Mouse (Mus musculus) kidney, postnatal 36 days (tissue): ENCODE results near the gene Tmprss3.

Experiments used
- DNase-seq, 2 experiments: peaks; one replicate each; pipeline ENCODE4 v3.0.0; 2021 to 2022; ENCODE audit warnings: mixed read lengths in 2 of 2

Tmprss3 gene

DNA sequence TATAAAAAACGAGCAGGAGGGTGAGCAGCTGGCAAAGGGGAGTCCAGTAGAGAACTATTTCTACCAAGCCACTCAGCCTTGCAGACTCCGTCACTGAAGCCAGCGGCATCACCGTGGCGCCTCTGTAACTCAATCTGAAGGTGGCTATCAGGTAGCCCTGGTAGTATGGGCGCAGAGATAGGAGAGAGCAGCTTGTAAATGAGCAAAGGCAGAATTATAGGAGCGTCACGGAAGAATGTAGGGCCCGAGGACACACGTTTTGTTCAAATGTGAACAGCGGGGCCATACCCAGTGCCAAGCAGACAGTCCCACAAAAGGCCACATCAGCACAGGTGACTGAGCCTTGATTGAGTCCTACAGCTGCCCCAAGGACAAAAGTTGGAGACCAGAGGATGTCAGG is at the start of gene Tmprss3:
Tmprss3 (minus strand) TSS at position 101 of the 400 bp plus-strand sequence.
- no peak for DNase-seq

DNA sequence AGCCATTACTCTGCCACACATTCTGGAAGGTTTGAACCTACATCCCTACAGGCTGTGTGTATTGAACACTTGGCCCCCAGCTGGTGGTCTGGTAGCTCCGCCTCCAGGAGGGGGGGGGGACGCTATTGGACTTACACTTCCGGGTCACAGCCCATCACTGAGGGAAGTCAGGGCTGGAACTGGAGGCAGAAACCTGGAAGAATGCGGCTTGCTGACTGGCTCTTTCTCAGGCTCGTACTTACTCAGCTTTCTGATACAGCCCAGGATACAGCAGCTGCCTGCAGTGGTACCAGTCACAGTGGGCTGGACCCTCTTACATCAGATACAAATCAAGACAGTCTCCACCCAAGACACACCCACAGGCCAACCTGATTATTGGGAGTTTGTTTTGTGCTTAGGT is 48.4 kb upstream of the Tmprss3 start:
- no peak for DNase-seq

DNA sequence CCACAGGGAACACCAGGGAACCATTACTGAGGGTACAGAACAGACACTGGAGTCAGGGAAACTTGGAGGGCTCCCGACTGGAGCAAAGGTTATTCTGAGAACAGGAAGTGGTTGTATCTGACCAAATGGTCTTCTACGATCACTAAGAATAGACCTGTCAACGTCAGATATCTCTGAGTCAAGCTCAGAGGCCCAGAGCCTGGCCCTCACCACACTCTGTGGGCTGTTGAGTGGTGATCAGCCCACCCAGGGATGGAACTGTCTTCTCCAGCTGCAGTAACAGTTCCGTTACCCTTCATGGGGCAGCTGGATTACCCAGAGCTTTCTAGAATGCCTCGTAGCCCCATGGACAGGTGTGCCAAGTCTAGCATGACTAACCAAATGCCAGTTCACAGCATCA is 46.5 kb upstream of the Tmprss3 start:
- no peak for DNase-seq

DNA sequence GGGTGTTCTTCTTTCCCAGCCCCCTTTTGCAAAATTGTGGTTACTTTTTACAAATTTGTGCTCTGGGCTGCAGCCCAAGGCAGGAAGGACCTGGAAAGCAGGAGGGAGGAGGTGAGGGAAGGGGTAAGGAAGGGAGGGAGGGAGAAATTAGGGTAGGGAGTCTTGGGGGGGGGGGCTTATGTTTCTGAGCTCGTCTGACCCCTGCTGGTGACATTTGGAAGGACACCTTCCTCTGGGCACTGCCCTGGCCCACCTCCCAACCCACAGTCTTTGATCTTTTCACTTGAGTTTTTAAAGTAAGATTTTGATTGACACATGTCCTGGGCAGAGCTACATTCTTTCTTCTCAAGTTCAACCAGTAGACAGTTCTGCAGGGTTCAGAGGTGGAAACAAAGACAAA is 44.0 kb upstream of the Tmprss3 start:
- DNase-seq: peak in 1 of 2 experiments; percentile 70

DNA sequence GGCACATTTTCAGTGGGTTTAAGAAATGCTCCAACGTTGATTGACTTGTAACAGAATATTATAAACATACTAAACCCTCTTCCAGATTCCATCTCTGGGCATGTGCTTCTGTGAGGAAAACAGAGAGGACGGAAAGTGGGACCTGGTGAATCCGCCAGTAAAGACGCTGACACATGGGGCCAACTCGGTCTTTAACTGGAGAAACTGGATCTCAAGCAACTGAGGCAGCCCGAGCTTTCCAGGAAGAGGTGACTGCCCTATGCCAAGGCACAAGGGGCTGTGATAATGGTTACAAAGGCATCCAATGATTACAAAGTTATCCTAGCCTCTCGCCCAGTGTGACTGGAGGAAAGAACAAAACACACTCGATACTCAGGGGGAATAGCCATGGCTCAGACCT is 42.4 kb upstream of the Tmprss3 start:
- no peak for DNase-seq

DNA sequence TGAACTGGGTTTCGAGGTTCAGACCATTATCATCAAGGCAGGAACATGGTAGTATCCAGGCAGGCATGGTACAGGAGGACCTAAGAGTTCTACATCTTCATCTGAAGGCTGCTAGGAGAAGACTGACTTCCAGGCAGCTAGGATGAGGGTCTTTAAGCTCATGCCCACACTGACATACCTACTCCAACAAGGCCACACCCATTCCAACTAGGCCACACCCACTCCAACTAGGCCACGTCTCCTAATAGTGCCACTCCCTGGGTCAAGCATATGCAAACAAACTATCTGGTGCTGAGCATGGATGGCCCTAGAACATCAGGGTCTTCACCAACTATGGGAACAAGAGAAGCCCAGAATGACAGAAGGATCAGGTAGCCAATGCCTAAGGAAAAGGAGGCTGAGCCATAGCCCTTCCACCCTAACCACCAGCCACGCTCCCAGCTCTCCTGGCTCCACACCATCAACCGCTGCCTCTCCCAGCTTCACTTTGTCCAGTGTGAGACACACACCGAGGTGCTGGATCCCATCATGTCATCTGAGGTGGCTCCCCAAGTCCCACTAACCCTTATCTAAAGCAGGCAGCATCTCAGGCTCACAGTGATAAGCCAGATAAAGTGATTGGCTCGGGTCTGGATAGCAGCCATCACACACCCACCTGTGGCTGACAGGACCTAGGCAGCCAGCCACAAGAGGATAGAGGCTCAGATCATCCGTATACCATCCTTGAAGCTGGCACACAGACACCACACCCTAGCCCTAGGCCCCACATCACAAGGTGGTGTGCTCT is 39.6 kb upstream of the Tmprss3 start:
- DNase-seq: no peak

DNA sequence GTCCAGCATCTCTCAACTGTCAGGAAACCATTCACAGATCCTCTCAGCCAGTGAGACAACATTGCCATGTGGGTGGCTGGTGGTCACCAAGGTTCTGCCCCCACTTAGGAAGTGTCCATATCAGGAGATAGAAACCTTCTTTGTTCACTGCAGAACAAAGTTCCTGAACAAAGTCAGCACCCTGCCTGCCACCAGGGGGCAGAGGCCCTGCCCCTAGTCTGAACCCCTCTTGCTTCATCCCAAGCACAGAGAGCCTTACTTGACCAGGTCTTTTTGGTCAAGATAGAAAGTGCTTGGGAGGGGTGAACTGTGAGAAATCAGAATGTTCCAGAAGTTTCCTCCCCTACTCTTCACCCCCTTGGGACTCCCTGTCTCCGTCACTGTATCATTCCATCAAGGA is 37.1 kb upstream of the Tmprss3 start:
- no peak for DNase-seq

DNA sequence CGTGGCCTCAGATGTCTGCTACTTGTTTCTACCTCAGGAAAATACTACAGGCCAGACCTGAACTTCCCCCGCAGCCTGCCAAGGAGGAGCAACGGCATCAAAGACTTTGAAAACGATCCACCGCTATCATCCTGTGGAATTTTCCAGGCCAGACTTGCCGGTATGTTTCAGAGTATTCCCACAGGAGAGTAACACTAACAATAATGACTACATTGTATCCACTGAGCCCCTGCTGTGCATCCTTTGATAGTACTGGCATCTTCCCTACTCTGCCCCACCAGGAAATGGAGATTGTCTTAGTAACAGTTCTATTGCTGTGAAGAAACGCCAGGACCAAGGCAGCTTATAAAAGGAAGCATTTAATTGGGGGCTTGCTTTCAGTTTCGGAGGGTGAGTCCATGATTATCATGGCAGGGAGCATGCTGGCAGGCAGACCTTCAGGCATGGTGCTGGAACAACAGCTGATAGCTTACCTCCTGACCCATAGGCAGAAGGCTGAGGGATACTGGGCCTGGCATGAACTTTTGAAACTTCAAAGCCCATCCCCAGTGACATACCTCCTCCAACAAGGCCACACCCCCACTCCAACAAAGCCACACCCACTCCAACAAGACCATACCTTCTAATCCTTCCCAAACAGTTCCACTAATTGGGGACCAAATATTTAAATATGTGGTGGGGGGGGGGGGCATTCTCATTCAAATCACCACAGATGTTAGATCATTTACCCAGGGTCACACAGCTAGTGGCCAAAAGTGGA is 33.7 kb upstream of the Tmprss3 start:
- peak in 1 of 2 experiments; percentile 11 for DNase-seq

DNA sequence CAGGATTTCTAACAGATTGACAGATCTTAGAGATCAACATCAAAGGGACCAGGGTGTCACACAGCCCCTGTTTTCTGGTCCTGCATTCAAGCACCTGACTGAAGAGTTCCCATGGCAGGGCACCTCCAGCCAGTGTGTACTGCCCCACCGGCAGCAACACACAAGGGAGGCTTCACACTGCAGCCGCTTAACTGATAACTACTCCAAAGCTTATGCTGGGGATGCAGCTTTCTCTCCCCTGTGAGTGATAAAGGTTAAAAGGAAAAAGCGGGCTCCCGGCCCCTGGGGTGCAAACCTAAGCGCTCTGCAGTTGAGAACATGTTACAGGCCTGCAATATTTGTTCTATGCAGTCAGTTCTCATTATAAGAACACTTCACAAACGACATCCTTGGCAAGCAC is 33.0 kb upstream of the Tmprss3 start:
- no peak for DNase-seq

DNA sequence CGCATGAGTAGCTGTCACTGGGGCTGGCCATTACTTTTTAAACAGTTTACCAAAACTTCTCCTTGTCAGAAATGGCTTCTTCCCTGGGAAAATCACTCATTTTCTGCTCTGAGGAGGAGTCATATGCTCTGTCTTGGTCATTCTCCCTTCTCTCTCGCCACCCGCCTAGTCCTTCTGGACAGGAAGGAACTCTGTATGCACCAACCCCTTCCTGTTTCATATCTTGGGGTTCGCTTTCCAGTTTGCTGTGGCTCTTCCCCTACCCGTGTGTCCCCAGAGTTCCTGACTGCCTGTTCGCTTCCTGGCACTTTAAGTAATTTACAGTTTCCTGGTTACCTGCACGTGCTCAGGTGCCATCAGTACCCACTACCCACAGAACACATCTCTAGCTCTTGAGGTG is 28.2 kb upstream of the Tmprss3 start:
- no peak for DNase-seq

DNA sequence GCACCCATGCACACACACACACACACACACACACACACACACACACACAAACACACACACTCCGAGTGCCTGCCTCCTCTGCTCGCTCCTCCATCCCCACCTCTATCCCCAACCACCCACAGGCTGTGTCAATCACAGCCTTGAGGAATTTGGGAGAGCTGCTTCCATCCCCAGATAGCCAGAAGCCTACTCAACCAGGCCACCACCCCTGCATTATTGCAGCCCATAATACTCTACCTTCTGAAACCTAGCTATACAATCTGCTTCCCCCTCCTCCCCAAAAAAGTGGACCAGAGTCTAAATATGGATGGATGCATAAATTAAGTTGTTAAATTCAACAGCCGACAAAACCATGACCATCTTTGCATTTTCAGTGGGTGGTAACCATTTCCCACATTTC is 27.6 kb upstream of the Tmprss3 start:
- no peak for DNase-seq

DNA sequence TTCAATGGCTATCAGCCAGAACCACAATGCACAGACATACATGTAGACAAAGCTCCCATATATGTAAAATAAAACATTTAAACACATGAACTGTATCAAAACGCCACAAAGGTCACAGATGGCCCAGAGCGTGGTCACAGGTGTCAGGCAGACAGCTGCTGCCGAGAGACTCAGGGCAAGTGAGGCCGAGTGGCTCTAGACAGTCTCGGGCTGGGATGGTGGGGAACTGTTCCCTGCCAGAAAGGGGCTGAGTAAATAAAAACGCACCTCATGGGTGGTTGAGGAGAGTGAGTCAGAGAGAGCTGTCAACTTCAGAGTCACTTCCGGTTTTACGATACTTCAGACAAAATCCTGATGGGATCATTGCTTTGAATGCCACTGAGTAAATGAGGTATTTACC is 25.8 kb upstream of the Tmprss3 start:
- no peak for DNase-seq

DNA sequence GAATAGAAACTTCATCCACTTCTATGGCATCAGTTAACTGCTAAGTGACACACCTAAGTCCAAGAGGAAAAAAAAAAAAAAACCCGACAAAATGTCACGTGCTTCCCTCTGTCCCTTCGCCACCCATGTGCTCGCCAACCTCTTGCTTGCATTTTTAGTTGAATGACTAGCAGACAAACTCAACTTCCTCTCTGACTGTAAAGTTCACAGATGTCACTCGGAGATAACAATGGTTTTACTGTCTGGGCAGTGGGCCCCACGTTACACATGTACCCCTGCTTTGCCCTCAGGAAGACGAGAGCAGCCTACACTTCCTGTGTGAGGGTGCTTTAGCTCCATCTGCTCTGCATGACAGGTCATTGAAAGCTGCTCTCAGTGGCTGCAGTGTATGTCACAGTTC is 25.1 kb upstream of the Tmprss3 start:
- DNase-seq: peak in 1 of 2 experiments; percentile 6

DNA sequence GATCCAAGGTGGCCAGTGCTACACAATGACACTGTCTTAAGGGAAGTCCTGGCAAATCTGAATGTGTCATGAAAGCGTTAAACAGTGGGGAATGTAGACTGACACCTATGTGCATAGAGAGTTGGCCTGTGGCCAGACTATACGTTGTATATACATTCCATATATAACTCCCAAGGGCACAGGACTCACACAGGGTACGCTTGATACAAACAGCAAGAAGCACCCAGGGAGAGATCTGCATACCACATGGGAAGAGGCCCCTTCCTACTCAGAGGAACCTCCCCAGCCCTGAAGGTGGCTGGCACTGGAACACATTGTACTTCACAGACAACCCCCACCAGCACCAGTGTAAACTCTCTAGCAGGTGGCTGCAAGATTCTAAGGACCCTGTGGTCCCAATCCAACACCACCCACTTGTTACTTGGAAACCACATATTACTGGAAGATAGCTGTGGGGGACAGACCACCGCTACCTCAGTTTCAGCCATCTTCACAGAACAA is 24.1 kb upstream of the Tmprss3 start:
- no peak for DNase-seq

DNA sequence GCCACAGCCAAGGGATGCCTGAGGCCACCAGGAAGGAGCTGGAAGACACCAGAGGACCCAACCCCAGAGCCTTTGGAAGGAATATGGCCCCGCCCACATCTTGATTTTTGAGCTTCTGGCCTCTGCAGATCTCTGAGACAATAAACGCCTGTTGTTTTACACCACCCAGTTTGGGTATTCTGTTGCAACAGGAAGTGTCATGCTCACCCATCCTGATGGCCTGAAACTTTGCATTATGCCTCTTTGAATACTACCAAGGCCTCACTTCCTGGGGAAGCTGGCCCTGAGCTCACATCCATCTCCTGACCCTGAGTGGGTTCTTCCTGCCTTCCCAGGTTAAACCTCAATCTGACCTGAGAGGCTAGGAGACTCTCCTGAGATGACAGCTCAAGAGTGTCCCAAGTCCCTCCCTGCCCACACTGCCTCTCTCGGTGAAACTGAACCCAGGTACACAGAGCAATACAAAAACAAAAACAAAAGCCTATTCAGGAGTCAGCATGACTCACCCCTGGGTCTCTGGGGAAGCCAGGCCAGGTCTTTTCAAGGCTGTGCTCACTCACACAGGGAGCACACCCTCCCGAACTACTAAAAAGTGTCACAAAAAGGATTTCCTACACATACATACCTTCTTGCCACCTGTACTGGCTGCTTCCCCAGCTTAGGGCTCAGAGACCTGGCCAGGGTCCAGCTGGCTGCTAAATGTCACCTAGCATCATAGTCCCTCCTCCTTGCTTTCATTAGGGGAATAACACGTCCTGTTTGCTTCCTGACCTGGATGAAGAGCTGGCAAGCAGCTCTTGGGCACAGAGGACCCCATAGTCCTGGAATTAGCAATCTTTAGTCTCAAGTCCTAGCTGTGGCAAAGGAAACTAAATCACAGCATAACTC is 17.5 kb upstream of the Tmprss3 start:
- peak; percentile 20 to 48 for DNase-seq

DNA sequence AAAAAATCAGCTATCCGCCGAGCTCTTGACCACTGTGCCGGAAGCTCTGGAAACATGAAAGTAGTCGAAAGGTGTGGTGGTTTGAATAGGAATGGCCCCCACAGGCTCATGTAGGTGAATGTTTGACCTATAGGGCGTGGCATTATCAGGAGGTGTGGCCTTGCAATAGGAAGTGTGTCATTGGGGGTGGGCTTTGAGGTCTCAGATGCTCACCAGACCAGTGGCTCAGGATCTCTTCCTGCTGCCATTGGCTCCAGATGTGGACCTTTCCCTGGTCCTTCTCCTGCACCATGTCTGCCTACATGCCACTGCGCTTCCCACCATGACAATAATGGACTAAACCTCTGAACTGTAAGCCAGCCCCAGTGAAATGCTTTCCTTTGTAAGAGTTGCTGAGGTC is 13.1 kb upstream of the Tmprss3 start:
- DNase-seq: no peak

DNA sequence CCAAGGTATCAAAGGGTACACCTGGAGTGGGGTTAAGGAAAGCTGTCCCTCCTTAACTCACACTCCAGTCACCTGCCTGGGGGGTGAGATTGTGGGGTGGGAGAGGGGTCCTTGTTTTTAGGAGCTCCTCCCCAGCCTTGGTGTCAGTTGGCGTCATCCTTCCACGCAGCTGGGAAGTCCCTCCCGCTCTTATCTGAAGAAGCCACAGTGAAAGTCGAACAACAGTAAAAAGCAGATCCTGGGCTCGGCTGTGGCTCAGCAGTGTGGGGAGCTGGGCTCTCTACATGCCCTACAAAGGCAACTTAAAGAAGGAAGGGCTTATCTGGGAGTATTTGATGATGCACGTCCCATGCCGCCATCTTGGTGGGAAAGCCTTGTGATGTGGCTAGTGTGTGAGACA is 11.5 kb upstream of the Tmprss3 start:
- no peak for DNase-seq

DNA sequence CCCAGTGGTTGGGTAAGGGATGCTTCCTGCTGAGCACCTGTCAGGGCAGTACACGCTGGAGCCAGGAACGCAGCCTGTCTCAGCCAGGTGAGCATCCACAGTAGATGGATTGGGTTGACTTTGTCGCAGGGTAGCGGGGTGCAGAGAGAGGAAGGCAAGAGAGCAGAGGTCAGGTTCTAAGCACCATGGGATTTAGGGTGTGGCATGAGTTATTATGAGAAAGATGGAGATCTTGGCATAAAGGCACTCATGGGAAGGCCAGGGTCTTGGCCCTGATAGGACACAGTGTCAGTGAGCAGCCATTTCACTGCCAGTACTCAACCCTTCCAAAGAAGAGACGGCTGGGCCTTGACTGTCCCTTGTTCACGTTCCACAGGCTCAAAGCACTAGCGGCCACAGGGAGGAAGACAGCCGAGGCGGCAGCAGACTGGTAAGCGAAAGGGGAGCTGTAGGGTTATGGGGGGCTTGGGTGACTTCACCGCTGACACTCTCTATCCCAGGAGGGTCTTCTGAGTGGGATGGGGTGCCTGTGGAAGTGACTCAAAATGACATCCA is 10.7 kb upstream of the Tmprss3 start:
- DNase-seq: no peak

DNA sequence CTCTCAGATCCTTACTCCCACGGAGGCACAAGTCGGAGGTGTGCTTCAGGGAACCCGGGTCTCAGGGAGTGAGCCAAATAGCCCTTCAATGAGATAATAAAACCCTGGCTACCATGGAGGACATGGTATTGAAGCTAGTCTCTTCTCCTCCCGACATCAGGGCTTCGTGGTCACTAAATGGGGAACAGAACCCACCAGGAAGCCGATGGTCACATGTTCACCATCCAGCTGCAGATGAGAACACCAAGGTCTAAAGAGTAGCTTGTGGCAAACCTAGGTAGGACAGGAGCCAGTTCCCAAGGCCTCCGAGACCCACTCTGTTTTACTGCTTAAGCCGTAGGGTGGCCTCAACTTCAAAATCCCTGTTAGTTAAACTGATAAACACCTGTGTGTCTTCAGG is 9.9 kb upstream of the Tmprss3 start:
- no peak for DNase-seq

DNA sequence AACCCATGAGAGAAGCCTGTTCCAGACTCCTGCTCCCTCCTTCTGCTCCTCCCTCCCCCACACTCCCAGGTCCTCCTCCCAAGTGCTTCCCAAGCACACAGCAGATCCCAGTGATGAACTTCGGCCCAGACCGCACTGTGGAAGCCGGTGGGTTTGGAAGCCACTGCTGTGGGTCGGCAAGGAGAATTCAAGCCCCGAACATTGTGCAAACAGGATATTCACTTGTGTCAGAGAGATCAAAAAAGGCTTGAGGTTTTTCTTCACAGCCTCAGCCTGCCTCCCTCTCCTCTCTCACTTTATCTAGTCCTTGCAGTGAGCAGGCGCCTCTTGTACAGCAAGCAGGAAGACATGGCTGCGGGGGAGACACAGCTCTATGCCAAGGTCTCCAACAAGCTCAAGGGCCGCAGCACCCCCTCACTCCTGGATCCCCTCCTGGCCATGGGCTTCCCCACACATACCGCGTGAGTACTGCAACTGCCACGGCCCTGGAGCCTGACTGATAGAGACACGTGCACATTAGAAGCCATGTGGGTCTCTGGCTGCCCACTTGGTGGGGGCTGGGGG is 9.1 kb upstream of the Tmprss3 start, which contains the start of gene Ubash3a:
Ubash3a (plus strand) TSS at position 103 of the 564 bp plus-strand sequence.
- DNase-seq: no peak

DNA sequence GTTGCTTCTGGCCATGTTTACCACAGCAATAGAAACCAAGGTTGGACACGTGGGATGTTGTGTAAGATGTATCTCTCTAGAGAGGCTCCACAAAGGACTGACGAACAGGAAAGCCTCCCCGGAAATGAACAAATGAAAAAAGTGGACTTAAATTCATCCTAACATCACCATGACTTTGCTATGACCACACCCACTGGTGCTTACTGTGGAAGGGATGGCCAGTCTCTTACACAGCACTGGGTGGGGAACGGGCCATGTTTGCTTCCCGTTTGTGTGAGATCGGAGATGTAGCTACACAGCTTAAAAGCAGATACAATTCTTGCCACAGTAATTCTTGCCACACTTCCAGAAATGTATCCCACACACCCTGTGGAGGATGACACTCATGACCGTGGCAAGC is 2.5 kb downstream of the Tmprss3 start:
- DNase-seq: no peak

DNA sequence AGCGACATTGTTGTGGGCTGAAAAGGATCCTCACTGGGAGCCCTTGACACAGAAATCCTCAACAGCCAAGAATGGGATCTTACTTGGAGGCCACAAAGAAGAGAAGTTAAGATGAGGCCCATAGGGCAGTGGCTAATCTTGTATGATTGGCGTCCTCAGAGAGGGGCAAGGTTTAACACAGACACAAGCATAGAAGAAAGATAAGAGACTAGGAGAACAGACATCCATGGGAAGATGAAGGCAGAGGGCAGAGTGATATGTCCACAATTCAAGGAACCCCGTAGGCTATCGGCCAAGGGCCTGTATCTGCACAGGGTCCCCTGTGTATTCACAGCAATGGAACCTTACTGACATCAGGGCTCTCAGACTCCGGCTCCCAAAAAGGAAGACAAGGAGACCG is 3.6 kb downstream of the Tmprss3 start:
- no peak for DNase-seq
